Comparison of ENCODE assay signal across 16 mouse cellular contexts in the genomic region with DNA sequence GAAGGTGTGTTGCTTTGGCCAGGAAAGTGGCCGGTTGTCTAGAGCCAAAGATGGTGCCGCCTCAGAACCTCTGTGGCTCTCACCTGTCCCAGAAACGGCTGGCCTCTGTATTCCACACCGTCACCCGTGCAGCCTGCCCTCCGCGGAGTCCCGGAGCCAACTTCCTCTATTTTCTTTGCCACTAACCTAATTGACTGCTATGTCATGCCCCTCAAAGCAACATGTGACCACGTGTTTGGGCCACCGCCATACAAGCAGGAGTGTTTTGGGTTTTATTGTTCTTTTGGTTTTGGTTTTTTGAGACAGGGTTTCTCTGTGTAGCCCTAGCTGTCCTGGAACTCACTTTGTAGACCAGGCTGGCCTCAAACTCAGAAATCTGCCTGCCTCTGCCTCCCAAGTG. TPM values are rescaled to one million over a fixed set of nuclear protein-coding genes. Genes with fewer than 3 reads are reported as not detected.
DNase-seq lines count a peak whose midpoint lies in the region; ATAC-seq lines count a peak whose summit lies in the region.
"Not testable (repeated sequence)": the region's sequence is repeated elsewhere in the genome, so short reads cannot be mapped to it uniquely, and the experiment has no call there.
"Had no signal": no experiment of that assay in that cellular context is flagged by ENCODE, and none has a peak within 500 bp of the region (broad histone marks: within the 10 kb centered on the region; RNA-seq: fewer than 3 reads in every experiment).

No protein-coding gene starts in this region.

- ATAC-seq in common myeloid progenitor, adult 5-6 weeks (replicated peaks; ENCODE audit: low read depth, poor library complexity, severe bottlenecking), result 0 out of 2 replicates have a peak, but pooled peaks have one; percentile 45
- peak; percentile 78 to 86 for ATAC-seq in hematopoietic stem cell, adult 5-6 weeks (replicated peaks in 1 of 2; ENCODE audit: insufficient read depth in 1 of 2, low FRiP score in 2 of 2, low TSS enrichment in 1 of 2, low read depth in 1 of 2, poor library complexity in 2 of 2, severe bottlenecking in 2 of 2)
- peak; percentile 73; the same call in 1 of the 2 replicates for ATAC-seq in neutrophil, adult 5-6 weeks (ENCODE audit: extremely low read depth, insufficient number of reproducible peaks, low FRiP score, poor library complexity, severe bottlenecking)

- not testable (repeated sequence) for H3K36me3 ChIP-seq in splenic B cell, adult 2 months (ENCODE audit: control insufficient read depth, insufficient read depth, low read length, poor library complexity, severe bottlenecking)

- DNase-seq in B cell, adult 2 months, result peak; percentile 22 to 30
- DNase-seq in splenic B cell, adult 2 months (ENCODE audit: low read depth, low spot score), result peak; percentile 37

- not testable (repeated sequence) for H3K27me3 ChIP-seq in splenic B cell, adult 2 months (ENCODE audit: control insufficient read depth, insufficient read depth, low read length, poor library complexity, severe bottlenecking)

RNA-seq across cellular contexts. Expression of a gene that starts 29.9 kb away (rescaled TPM):
- total RNA-seq in common myeloid progenitor, adult 5-6 weeks (2017), result not detected in 2 replicates
- total RNA-seq in hematopoietic stem cell, adult 5-6 weeks (2017), result not detected in 2 replicates
- total RNA-seq in neutrophil, adult 5-6 weeks (2017), result 1.4 and 2.0 TPM in 2 replicates
- total RNA-seq: MEL had no signal

RNA-seq across cellular contexts. Expression of a gene that starts 37.6 kb away (rescaled TPM):
- total RNA-seq in common myeloid progenitor, adult 5-6 weeks (2017), result not detected in 2 replicates
- total RNA-seq in hematopoietic stem cell, adult 5-6 weeks (2017), result not detected in 2 replicates
- total RNA-seq in neutrophil, adult 5-6 weeks (2017), result not detected in 2 replicates
- total RNA-seq: adrenal gland, adult 18-20 months; adrenal gland, adult 2 months; adrenal gland, adult 8-10 months; adrenal gland, postnatal 10 days; adrenal gland, postnatal 14 days; adrenal gland, postnatal 25 days; adrenal gland, postnatal 36 days; adrenal gland, postnatal 4 days; CH12.LX; ES-E14; MEL had no signal

Comparison
In these comparisons a context has a peak if more than half of its experiments do, and no peak if none do; other contexts are left out.
1. Peak in every context shown above with its lines: DNase-seq and ATAC-seq.